Comparison of ENCODE assay signal across 8 mouse cellular contexts in the genomic region with DNA sequence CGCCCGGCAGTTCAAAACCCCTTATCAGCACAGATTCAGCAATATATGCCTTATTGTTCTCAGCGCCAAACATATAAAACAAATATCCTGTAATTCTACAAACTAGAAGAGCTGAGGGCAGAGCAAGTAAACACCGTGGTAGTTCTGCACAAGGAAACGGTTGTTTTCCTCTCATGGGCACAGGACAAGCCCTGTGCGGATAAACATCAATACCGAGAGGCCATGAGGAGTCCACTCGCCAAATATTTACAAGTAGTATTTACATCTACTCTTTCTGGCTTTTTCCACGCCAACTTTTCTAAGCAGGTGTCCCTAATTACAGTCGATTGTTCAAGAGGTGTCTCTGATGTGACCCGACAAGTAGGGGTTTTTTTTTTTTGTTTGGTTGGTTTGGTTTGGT. TPM values are rescaled to one million over a fixed set of nuclear protein-coding genes. Genes with fewer than 3 reads are reported as not detected.
DNase-seq lines count a peak whose midpoint lies in the region; ATAC-seq and TF ChIP-seq lines count a peak whose summit lies in the region.

No protein-coding gene starts in this region.

- no peak for TF ChIP-seq CTCF in intestine, postnatal 0 days (IDR thresholded peaks at IDR 0.05; ENCODE audit: low read depth)

- H3K9me3 ChIP-seq in erythroblast, embryonic 14.5 days (ENCODE audit: control insufficient read depth, low read length): no peaks in the 10 kb centered on the region; the same call in 1 of the 2 replicates
- H3K9me3 ChIP-seq in embryonic facial prominence, embryonic 12.5 days: no peaks in the 10 kb centered on the region
- no peaks in the 10 kb centered on the region for H3K9me3 ChIP-seq in intestine, postnatal 0 days (ENCODE audit: control insufficient read depth)
- no peaks in the 10 kb centered on the region; the same call in 1 of the 2 replicates for H3K9me3 ChIP-seq in midbrain, embryonic 10.5 days (replicated peaks)

- H3K4me2 ChIP-seq in embryonic facial prominence, embryonic 12.5 days (replicated peaks): peak overlapping the region; percentile 57
- H3K4me2 ChIP-seq in intestine, postnatal 0 days (replicated peaks; ENCODE audit: low read depth): peak overlapping the region; percentile 81

- H3K36me3 ChIP-seq in erythroblast, embryonic 14.5 days (ENCODE audit: control insufficient read depth): no peaks in the 10 kb centered on the region
- H3K36me3 ChIP-seq in embryonic facial prominence, embryonic 12.5 days: no peaks in the 10 kb centered on the region
- H3K36me3 ChIP-seq in intestine, postnatal 0 days (ENCODE audit: control insufficient read depth, insufficient read depth): no peaks in the 10 kb centered on the region
- 0 out of 2 replicates have a peak, but pooled peaks cover 4% of the 10 kb centered on the region for H3K36me3 ChIP-seq in midbrain, embryonic 10.5 days

- DNase-seq in midbrain, embryonic 10.5 days (ENCODE audit: low spot score): peak; percentile 39
- no peak for DNase-seq in cerebellum, adult 18-20 months
- DNase-seq in frontal cortex, postnatal 36 days (ENCODE audit: low spot score in 2 of 2): no peak

- ATAC-seq in erythroblast, adult 5-6 weeks (replicated peaks; ENCODE audit: low FRiP score, poor library complexity, severe bottlenecking): no peak
- ATAC-seq in embryonic facial prominence, embryonic 12.5 days (ENCODE audit: insufficient number of reproducible peaks, insufficient read depth, low FRiP score, low TSS enrichment): no peak
- no peak for ATAC-seq in intestine, postnatal 0 days
- no peak for ATAC-seq in cerebellum, adult (ENCODE audit: insufficient number of reproducible peaks, low FRiP score, low TSS enrichment)

- H3K27ac ChIP-seq in embryonic facial prominence, embryonic 12.5 days: peak overlapping the region; percentile 93; the same call in 1 of the 2 replicates
- H3K27ac ChIP-seq in intestine, postnatal 0 days (ENCODE audit: low read depth, low read length): peak overlapping the region; percentile 98; the same call in 1 of the 2 replicates
- H3K27ac ChIP-seq in midbrain, embryonic 10.5 days (replicated peaks): peak overlapping the region; percentile 98

- H3K4me3 ChIP-seq in erythroblast, embryonic 14.5 days (replicated peaks): peak overlapping the region; percentile 60
- peak overlapping the region; percentile 79 for H3K4me3 ChIP-seq in embryonic facial prominence, embryonic 12.5 days
- peak overlapping the region; percentile 89 for H3K4me3 ChIP-seq in intestine, postnatal 0 days (ENCODE audit: low read depth, low read length)
- H3K4me3 ChIP-seq in midbrain, embryonic 10.5 days: peak overlapping the region; percentile 82

- peak overlapping the region; percentile 79 for H3K9ac ChIP-seq in embryonic facial prominence, embryonic 12.5 days
- peak overlapping the region; percentile 78 for H3K9ac ChIP-seq in intestine, postnatal 0 days (ENCODE audit: low read depth, low read length)

- H3K27me3 ChIP-seq in erythroblast, embryonic 14.5 days (ENCODE audit: control insufficient read depth): peaks cover 37% of the 10 kb centered on the region
- H3K27me3 ChIP-seq in embryonic facial prominence, embryonic 12.5 days: no peaks in the 10 kb centered on the region
- H3K27me3 ChIP-seq in intestine, postnatal 0 days (replicated peaks; ENCODE audit: control insufficient read depth, insufficient read depth, low read length): no peaks in the 10 kb centered on the region
- H3K27me3 ChIP-seq in midbrain, embryonic 10.5 days (ENCODE audit: low read depth, poor library complexity, severe bottlenecking): peaks cover 15% of the 10 kb centered on the region

- peaks cover 7% of the 10 kb centered on the region for H3K4me1 ChIP-seq in erythroblast, embryonic 14.5 days (ENCODE audit: control insufficient read depth)
- peaks cover 12% of the 10 kb centered on the region; the same call in 1 of the 2 replicates for H3K4me1 ChIP-seq in embryonic facial prominence, embryonic 12.5 days
- no peaks in the 10 kb centered on the region for H3K4me1 ChIP-seq in intestine, postnatal 0 days (replicated peaks; ENCODE audit: control insufficient read depth, insufficient read depth, low read length)
- peaks cover 65% of the 10 kb centered on the region for H3K4me1 ChIP-seq in midbrain, embryonic 10.5 days

- WGBS in embryonic facial prominence, embryonic 12.5 days: 2% methylated on average over 11 of the region's 11 CpGs
- WGBS in intestine, postnatal 0 days: 4% methylated on average over 11 of the region's 11 CpGs
- WGBS in midbrain, embryonic 10.5 days: under 1% methylated on average over 11 of the region's 11 CpGs

RNA-seq across cellular contexts. Expression of gene Sash1, which starts 0.7 kb away (rescaled TPM):
- polyA plus RNA-seq in erythroblast, embryonic 14.5 days (2012): 0.01 and 0.03 TPM in 2 replicates
- total RNA-seq in erythroblast, adult 5-6 weeks (2015; ENCODE audit: low replicate concordance): 0.38 and 2.1 TPM in 2 replicates
- 1.3 and 1.6 TPM in 2 replicates for total RNA-seq in erythroblast, adult 5-6 weeks (2017; ENCODE audit: low replicate concordance)
- 6.5 and 7.9 TPM in 2 replicates for polyA plus RNA-seq in embryonic facial prominence, embryonic 12.5 days (2016; fragmentation: Nextera tagmentation; extraction: Ambion mirVana)
- 2.8 and 5.1 TPM in 2 replicates for polyA plus RNA-seq in intestine, postnatal 0 days (2015; fragmentation: Nextera tagmentation; extraction: Ambion mirVana)
- 3.1 and 3.3 TPM in 2 replicates for polyA plus RNA-seq in midbrain, embryonic 10.5 days (2016; fragmentation: Nextera tagmentation; extraction: Ambion mirVana)
